Mouse (Mus musculus) megakaryocyte, embryonic 14.5 days (primary cell): Measurements from ENCODE around the gene Ifnl3.

Source experiments
- FLI1 ChIP-seq: IDR thresholded peaks from 2 replicates; pipeline ENCODE4 v1.6.1; 2012; ENCODE audit warnings: low read length, inconsistent platforms, mixed read lengths
- GATA1 ChIP-seq: IDR thresholded peaks from 3 replicates; pipeline ENCODE4 v1.6.1; 2012; ENCODE audit warnings: mixed read lengths, low read length, inconsistent platforms, borderline replicate concordance

- no peak for TF ChIP-seq FLI1
- TF ChIP-seq GATA1: no peak
Observed at GRCm38 (mm10) chr7:28562371-28562770, 39.7 kb downstream of the Ifnl3 start.
